Mouse (Mus musculus) megakaryocyte, embryonic 14.5 days (primary cell): ENCODE measurements at regions not wholly inside any gene's neighbourhood (a gene's known extent, or its start where the extent isn't known, plus 50 kb on each side); places are given as distances from the start of the nearest gene placed in this dataset.

Source experiments
- H3K27me3 ChIP-seq: replicated peaks from 2 replicates; pipeline ENCODE3; 2012; ENCODE audit warnings: inconsistent platforms
- H3K36me3 ChIP-seq: replicated peaks from 2 replicates; pipeline ENCODE3; 2012; ENCODE audit warnings: low read length, inconsistent platforms, mixed read lengths
- H3K4me1 ChIP-seq: 2 replicates; pipeline ENCODE4 v1.6.1; 2012; ENCODE audit warnings: inconsistent platforms
- H3K4me3 ChIP-seq: replicated peaks from 2 replicates; pipeline ENCODE3; 2012; ENCODE audit warnings: moderate library complexity, mild to moderate bottlenecking, inconsistent platforms
- H3K9me3 ChIP-seq: 2 replicates; pipeline ENCODE4 v1.6.1; 2012; ENCODE audit warnings: inconsistent platforms
- FLI1 ChIP-seq: IDR thresholded peaks from 2 replicates; pipeline ENCODE4 v1.6.1; 2012; ENCODE audit warnings: low read length, inconsistent platforms, mixed read lengths
- GATA1 ChIP-seq: IDR thresholded peaks from 3 replicates; pipeline ENCODE4 v1.6.1; 2012; ENCODE audit warnings: mixed read lengths, low read length, inconsistent platforms, borderline replicate concordance

GRCm38 (mm10) chr1:91702737-91703136, 98.5 kb upstream of the Twist2 start:
- Histone ChIP-seq H3K36me3 (no peaks in the 10 kb centered on the region), H3K4me3 (no peak overlapping the region), H3K27me3 (peaks cover 15% of the 10 kb centered on the region), H3K9me3 (no peaks in the 10 kb centered on the region), H3K4me1 (no peaks in the 10 kb centered on the region)
- TF ChIP-seq GATA1: no peak

GRCm38 (mm10) chr1:91705451-91705850, 95.8 kb upstream of the Twist2 start:
- Histone ChIP-seq H3K9me3 (no peaks in the 10 kb centered on the region), H3K36me3 (no peaks in the 10 kb centered on the region), H3K27me3 (peaks cover 12% of the 10 kb centered on the region)

GRCm38 (mm10) chr1:91708550-91709243, 92.6 kb upstream of the Twist2 start:
- H3K4me3 ChIP-seq: no peak overlapping the region
- H3K4me1 ChIP-seq: no peaks in the 10 kb centered on the region
- peaks cover 10% of the 10 kb centered on the region for H3K27me3 ChIP-seq
- no peaks in the 10 kb centered on the region for H3K9me3 ChIP-seq
- H3K36me3 ChIP-seq: no peaks in the 10 kb centered on the region
- TF ChIP-seq FLI1 (no peak), GATA1 (no peak)

More at GRCm38 (mm10) chr1:91705451-91705850, 95.8 kb upstream of the Twist2 start:
- Histone ChIP-seq H3K4me3 (no peak overlapping the region), H3K4me1 (no peaks in the 10 kb centered on the region)
- TF ChIP-seq GATA1: no peak
- TF ChIP-seq FLI1: no peak

- no peak overlapping the region for H3K4me3 ChIP-seq
- TF ChIP-seq FLI1 (no peak), GATA1 (no peak)
- no peaks in the 10 kb centered on the region for H3K36me3 ChIP-seq
- H3K4me1 ChIP-seq: no peaks in the 10 kb centered on the region
- peaks cover 10% of the 10 kb centered on the region for H3K27me3 ChIP-seq
- no peaks in the 10 kb centered on the region for H3K9me3 ChIP-seq
Measured at GRCm38 (mm10) chr1:91709244-91709600, 92.0 kb upstream of the Twist2 start.

GRCm38 (mm10) chr1:91713131-91713530, 88.1 kb upstream of the Twist2 start:
- peaks cover 12% of the 10 kb centered on the region for H3K27me3 ChIP-seq
- TF ChIP-seq GATA1: no peak
- TF ChIP-seq FLI1: no peak

GRCm38 (mm10) chr1:91714266-91714665, 87.0 kb upstream of the Twist2 start:
- TF ChIP-seq FLI1: no peak
- no peak for TF ChIP-seq GATA1
- no peaks in the 10 kb centered on the region for H3K4me1 ChIP-seq
- H3K27me3 ChIP-seq: peaks cover 12% of the 10 kb centered on the region
- H3K9me3 ChIP-seq: no peaks in the 10 kb centered on the region
- no peaks in the 10 kb centered on the region for H3K36me3 ChIP-seq
- no peak overlapping the region for H3K4me3 ChIP-seq

More at GRCm38 (mm10) chr1:91713131-91713530, 88.1 kb upstream of the Twist2 start:
- H3K36me3 ChIP-seq: no peaks in the 10 kb centered on the region
- H3K9me3 ChIP-seq: no peaks in the 10 kb centered on the region
- no peaks in the 10 kb centered on the region for H3K4me1 ChIP-seq
- H3K4me3 ChIP-seq: no peak overlapping the region

GRCm38 (mm10) chr1:91715341-91715740, 85.9 kb upstream of the Twist2 start:
- TF ChIP-seq FLI1 (no peak), GATA1 (no peak)
- H3K4me3 ChIP-seq: no peak overlapping the region
- peaks cover 12% of the 10 kb centered on the region for H3K27me3 ChIP-seq
- H3K36me3 ChIP-seq: no peaks in the 10 kb centered on the region
- no peaks in the 10 kb centered on the region for H3K4me1 ChIP-seq
- H3K9me3 ChIP-seq: no peaks in the 10 kb centered on the region

GRCm38 (mm10) chr1:91715791-91716190, 85.5 kb upstream of the Twist2 start:
- no peaks in the 10 kb centered on the region for H3K9me3 ChIP-seq
- H3K4me3 ChIP-seq: no peak overlapping the region
- peaks cover 12% of the 10 kb centered on the region for H3K27me3 ChIP-seq
- no peak for TF ChIP-seq GATA1
- no peak for TF ChIP-seq FLI1
- no peaks in the 10 kb centered on the region for H3K36me3 ChIP-seq
- no peaks in the 10 kb centered on the region for H3K4me1 ChIP-seq

GRCm38 (mm10) chr1:91716836-91717235, 84.4 kb upstream of the Twist2 start:
- TF ChIP-seq GATA1 (no peak), FLI1 (no peak)
- Histone ChIP-seq H3K27me3 (peaks cover 12% of the 10 kb centered on the region), H3K36me3 (no peaks in the 10 kb centered on the region), H3K9me3 (no peaks in the 10 kb centered on the region), H3K4me1 (no peaks in the 10 kb centered on the region), H3K4me3 (no peak overlapping the region)

- no peaks in the 10 kb centered on the region for H3K9me3 ChIP-seq
- peaks cover 8% of the 10 kb centered on the region for H3K27me3 ChIP-seq
- TF ChIP-seq GATA1 (no peak), FLI1 (no peak)
- H3K36me3 ChIP-seq: no peaks in the 10 kb centered on the region
- H3K4me3 ChIP-seq: no peak overlapping the region
- no peaks in the 10 kb centered on the region for H3K4me1 ChIP-seq
Measured at GRCm38 (mm10) chr1:91717961-91718360, 83.3 kb upstream of the Twist2 start.

- H3K9me3 ChIP-seq: no peaks in the 10 kb centered on the region
- H3K4me3 ChIP-seq: no peak overlapping the region
- H3K27me3 ChIP-seq: peaks cover 19% of the 10 kb centered on the region
- H3K4me1 ChIP-seq: no peaks in the 10 kb centered on the region
- H3K36me3 ChIP-seq: no peaks in the 10 kb centered on the region
- no peak for TF ChIP-seq FLI1
- TF ChIP-seq GATA1: no peak
Measured at GRCm38 (mm10) chr1:91729246-91729645, 72.0 kb upstream of the Twist2 start.

- Histone ChIP-seq H3K27me3 (peaks cover 21% of the 10 kb centered on the region), H3K9me3 (no peaks in the 10 kb centered on the region), H3K4me3 (no peak overlapping the region), H3K4me1 (no peaks in the 10 kb centered on the region), H3K36me3 (no peaks in the 10 kb centered on the region)
- no peak for TF ChIP-seq GATA1
- no peak for TF ChIP-seq FLI1
Measured at GRCm38 (mm10) chr1:91730281-91730680, 71.0 kb upstream of the Twist2 start.
